Mouse (Mus musculus): ENCODE results near the gene Ush1g.

- TF ChIP-seq MAX (IDR thresholded peaks at IDR 0.05) (no peak), MYOG (IDR thresholded peaks at IDR 0.05; ENCODE audit: control insufficient read depth, extremely low read depth, insufficient read length) (no peak), CTCF (IDR thresholded peaks at IDR 0.05; ENCODE audit: control insufficient read depth, insufficient read depth, insufficient read length) (no peak), USF1 (IDR thresholded peaks at IDR 0.05; ENCODE audit: low read depth) (no peak)
Measured at GRCm38 (mm10) chr11:115341866-115342265, 20.0 kb upstream of the Ush1g start.
